Mouse (Mus musculus): Measurements from ENCODE around the gene D16Ertd472e.

GRCm38 (mm10) chr16:78586621-78587020 lies 10.1 kb upstream of the D16Ertd472e start:
- TF ChIP-seq HCFC1 (IDR thresholded peaks at IDR 0.05; ENCODE audit: borderline replicate concordance, insufficient read depth, low read length) (no peak), ZC3H11A (IDR thresholded peaks at IDR 0.05; ENCODE audit: borderline replicate concordance, low read depth, low read length) (no peak), MAFK (IDR thresholded peaks at IDR 0.05; ENCODE audit: insufficient read depth, low read depth, low read length) (no peak), ZNF384 (IDR thresholded peaks at IDR 0.05; ENCODE audit: low read depth, low read length) (no peak)
